Mouse (Mus musculus) ZHBTc4 (cell line): ENCODE measurements at regions not wholly inside any gene's neighbourhood (a gene's known extent, or its start where the extent isn't known, plus 50 kb on each side); places are given as distances from the start of the nearest gene placed in this dataset.

Experiments
- DNase-seq: peaks from one replicate; pipeline ENCODE4 v3.0.0-alpha.2; 2011; ENCODE audit warnings: low read depth, low spot score

DNA sequence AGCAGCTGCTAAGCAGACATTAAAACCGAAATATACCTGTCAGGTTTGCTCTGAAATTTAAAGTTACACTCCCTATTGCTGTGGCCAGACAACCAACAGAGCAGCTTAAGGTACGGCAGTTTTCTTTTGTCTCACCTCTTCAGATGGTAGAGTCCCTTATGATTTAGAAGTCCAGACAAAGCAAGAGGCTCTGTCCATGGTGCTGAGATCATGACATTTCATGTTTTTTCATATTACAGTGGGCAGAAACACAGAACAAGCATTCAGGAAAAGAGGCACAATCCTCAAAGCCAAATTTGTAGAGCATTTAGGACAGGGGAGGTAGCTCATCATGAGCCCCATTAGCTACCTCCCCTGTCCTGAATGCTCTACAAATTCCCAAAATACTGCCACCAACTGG lies 620.0 kb downstream of the Dnah5 start:
- DNase-seq = peak; percentile 27

DNA sequence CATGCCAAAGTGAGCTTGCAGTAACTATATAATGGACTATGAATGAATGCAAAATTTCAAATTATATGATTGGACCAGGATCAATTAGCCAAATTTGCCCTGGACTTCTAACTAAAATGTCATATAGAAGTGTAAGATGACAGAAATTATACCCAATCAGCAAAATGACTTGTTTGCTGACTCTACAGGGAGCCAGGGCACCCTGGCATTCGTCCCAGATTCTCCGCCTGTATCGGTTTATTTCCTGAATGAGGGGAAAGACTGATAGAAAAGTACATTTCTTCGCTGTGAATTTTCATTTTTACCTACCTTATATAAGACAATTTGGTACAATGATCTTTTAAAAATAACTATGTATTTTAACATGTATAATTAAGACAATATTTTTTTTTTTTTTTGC lies 631.3 kb downstream of the Dnah5 start:
- DNase-seq = no peak

DNA sequence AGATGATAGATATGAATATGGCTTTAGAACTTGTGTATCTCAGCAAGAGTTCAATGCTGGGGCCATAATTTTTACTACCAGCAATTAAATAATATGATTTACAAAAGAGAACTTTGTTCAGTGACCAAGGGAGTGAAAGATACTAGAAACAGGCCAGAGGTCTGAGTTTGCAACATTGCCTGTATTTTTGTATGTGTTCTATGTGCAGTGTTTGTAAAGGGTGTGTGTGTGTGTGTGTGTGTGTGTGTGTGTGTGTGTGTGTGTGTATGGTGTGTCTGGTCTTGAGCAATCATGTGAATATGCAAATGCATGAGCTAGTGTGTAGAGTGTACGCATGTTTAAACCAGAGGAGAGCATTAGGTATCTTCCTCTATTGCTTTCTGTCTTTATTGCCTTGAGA lies 636.8 kb downstream of the Dnah5 start:
- no peak for DNase-seq

DNA sequence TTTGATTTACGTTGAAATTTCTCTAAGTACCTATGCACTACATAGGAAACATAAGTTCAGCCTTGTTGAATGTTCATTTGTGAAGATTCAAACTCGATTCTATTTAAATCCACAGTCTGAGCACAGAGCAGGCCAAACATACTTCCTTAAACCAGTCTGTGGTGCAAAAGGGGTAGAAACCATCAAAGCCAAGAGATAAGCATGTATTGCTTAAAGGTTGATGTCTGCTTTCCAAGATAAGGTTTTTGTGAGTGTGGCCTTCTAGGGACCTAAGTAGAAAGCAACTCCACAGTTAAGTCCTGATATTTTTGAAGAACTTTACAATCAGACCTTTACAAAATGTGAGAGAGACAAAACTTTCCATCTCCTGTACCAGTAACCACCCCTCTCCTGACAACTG lies 652.9 kb downstream of the Dnah5 start:
- no peak for DNase-seq

DNA sequence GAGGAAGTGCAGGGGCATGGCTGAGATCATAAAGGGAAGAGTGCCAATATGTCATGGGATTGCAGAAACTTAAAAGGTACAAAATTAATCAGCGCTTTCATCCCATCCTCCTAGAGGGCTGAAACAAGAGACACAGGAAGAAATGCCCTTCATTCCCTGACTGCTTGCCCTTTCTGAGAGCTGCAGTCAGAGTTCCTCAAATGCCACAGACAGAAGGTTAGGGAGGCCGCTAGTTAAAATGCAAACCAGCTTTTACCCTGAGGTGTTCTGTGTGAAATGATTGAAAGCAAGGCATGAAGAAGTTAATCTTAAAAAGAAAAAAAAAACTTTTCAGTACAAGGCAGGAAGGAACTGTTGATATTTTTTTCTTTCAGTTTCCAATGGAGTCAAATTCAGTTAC lies 654.6 kb downstream of the Dnah5 start:
- DNase-seq = no peak

DNA sequence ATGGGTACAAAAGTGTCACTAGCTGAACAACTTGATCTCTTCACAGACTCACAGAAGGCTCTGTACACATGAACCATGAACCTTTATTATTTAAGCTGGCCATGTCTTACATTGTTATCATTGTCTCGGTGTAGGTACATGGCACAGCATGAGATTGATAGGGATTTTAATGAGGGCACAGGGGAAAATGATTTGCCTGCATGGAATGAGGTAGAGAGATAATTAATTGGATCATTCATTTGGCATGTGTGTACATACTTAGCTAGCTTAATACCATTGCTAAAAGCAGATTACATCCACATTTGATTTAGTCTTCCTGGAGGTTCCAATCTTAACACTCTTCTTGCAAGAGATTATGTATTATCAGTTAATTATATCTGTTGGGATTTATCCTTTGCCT lies 660.5 kb downstream of the Dnah5 start:
- DNase-seq = no peak

DNA sequence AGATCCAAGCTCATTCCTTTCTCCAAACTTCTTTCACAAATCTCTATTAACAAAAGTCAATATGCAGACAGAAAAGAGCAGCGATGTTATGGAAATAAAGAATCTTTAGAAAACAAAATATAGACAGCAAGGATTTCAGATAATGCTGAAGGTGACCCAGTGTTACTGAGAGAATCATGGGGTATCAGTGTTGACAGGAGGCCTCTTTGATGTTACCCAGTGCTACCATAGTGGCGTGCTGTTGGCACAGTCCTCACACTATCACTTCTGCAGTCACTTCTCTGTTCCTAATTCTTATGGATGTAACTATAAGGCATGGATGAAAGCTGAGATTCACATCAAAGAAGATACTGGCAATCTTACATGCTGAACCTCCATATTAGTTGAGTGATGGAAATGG lies 661.4 kb downstream of the Dnah5 start:
- DNase-seq = no peak

DNA sequence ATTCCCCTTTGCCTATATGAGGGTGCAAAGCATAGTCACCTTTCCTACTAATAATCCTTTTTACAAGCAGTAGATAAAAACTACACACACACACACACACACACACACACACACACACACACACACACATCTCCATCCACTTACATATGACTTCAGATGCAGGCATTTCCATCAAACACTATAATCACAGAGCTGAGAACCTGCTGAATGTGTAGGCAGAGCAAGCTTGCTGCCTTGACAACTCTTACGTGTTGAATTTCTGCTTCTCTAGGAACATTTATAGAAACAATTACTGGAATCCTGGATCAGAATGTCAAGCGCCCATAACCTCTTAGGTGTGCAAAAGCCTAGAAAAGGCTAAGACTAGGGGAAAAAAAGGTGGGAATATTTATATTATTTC lies 669.4 kb downstream of the Dnah5 start:
- DNase-seq = no peak

DNA sequence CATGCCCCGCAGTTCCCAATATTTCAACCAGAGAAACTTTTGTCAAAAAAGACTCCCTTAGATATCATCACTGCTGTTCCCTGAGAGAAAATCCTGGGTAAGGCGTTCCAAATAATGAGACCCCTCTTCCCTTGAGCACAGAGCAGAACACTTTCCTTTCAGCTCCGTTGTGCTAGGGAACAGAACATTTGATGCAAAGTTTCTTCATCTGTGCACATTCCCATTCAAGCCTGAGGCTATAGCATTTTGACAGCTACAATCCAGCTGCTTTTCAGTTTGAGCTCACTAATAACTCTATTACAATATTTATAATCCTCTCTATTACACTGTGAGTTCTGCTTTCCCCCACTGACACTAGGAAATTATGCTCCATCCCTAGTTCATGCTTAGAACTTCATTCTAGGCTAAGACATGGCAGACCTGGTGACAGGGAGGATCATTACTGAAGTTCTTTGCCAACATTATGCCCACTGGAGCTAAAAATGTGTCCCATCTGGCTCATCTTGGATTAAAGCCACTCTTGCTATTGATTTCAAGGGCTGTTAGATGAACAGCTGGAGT lies 692.8 kb downstream of the Dnah5 start:
- DNase-seq = no peak

DNA sequence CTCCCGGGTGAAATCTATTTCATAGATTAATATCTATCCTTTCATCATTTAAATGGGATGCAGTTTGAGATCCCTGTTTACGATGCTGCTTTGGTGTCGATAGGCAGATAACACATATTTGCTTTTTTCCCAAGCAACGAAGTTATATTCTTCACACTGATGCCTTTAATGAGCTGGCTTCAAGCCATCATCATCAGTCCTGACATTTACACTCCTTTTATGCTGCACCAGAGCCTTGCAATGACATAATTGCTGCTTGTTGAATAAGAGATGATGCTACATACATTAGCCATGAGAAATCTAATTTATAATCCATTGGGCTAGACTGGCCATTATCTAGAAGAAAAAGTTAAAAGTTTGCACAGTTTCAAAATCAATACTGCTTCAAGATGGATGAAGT lies 718.9 kb downstream of the Dnah5 start:
- DNase-seq = no peak

DNA sequence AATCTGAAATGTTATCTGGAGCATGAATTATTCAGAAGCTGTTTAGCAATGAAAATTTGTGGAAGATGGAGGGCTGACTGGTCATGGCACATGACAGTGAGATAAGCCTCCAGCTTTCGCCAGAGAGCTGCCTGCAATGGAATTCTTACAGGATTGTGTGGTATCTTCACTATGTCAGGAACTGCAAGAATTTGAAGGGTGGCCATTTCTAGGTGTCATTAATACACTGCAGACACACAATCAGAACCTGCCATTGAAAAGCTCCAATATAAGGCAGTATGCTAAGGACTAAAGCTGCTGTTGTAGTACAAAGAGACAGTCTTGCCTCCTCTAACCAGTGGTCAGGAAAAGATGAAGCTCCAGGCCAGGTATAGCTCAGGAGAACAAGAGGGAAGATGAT lies 744.7 kb downstream of the Dnah5 start:
- DNase-seq = no peak
